Mouse (Mus musculus) G1E-ER4 (cell line): ENCODE results near the gene Dync2h1. TPM values are rescaled to one million over a fixed set of nuclear protein-coding genes. Genes with fewer than 3 reads are reported as not detected.

Experiments
- GATA1 ChIP-seq: IDR thresholded peaks from one replicate; pipeline ENCODE4 v1.8.0; 2012; ENCODE audit warnings: low read length, inconsistent platforms
- polyA plus RNA-seq: library from polyadenylated mRNA; stranded (reverse); fragments of >175 nt; gene quantifications from 2 replicates; pipeline ENCODE4 v1.2.3, GENCODE M21; 2012

Gene Dync2h1
- polyA plus RNA-seq, 1 experiment: 0.24 TPM

- TF ChIP-seq GATA1: no peak
Measured at GRCm38 (mm10) chr9:7070846-7071245, 113.4 kb downstream of the Dync2h1 start.

- no peak for TF ChIP-seq GATA1
Measured at GRCm38 (mm10) chr9:7050588-7050987, 133.7 kb downstream of the Dync2h1 start.

GRCm38 (mm10) chr9:7042635-7043273, 141.5 kb downstream of the Dync2h1 start:
- TF ChIP-seq GATA1: no peak

GRCm38 (mm10) chr9:7041231-7041630, 143.0 kb downstream of the Dync2h1 start:
- no peak for TF ChIP-seq GATA1

- no peak for TF ChIP-seq GATA1
Measured at GRCm38 (mm10) chr9:7032553-7032952, 151.7 kb downstream of the Dync2h1 start.

- TF ChIP-seq GATA1: no peak
Measured at GRCm38 (mm10) chr9:7015600-7015999, 168.6 kb downstream of the Dync2h1 start.

GRCm38 (mm10) chr9:7014733-7015132, 169.5 kb downstream of the Dync2h1 start:
- no peak for TF ChIP-seq GATA1

- TF ChIP-seq GATA1: no peak
Measured at GRCm38 (mm10) chr9:7009785-7010184, 174.5 kb downstream of the Dync2h1 start.

GRCm38 (mm10) chr9:6994865-6995264, 189.4 kb downstream of the Dync2h1 start:
- TF ChIP-seq GATA1: no peak

- TF ChIP-seq GATA1: no peak
Measured at GRCm38 (mm10) chr9:6994275-6994674, 190.0 kb downstream of the Dync2h1 start.

- no peak for TF ChIP-seq GATA1
Measured at GRCm38 (mm10) chr9:6988893-6989685, 195.2 kb downstream of the Dync2h1 start.

- no peak for TF ChIP-seq GATA1
Measured at GRCm38 (mm10) chr9:6986161-6986560, 198.1 kb downstream of the Dync2h1 start.

- TF ChIP-seq GATA1: no peak
Measured at GRCm38 (mm10) chr9:6969171-6969570, 215.1 kb downstream of the Dync2h1 start.

- no peak for TF ChIP-seq GATA1
Measured at GRCm38 (mm10) chr9:6965006-6965405, 219.2 kb downstream of the Dync2h1 start.

GRCm38 (mm10) chr9:6958311-6958710, 225.9 kb downstream of the Dync2h1 start:
- TF ChIP-seq GATA1: no peak

- TF ChIP-seq GATA1: no peak
Measured at GRCm38 (mm10) chr9:6927399-6928035, 256.7 kb downstream of the Dync2h1 start.
